ENCODE assay signal across 27 mouse cellular contexts in the genomic region with DNA sequence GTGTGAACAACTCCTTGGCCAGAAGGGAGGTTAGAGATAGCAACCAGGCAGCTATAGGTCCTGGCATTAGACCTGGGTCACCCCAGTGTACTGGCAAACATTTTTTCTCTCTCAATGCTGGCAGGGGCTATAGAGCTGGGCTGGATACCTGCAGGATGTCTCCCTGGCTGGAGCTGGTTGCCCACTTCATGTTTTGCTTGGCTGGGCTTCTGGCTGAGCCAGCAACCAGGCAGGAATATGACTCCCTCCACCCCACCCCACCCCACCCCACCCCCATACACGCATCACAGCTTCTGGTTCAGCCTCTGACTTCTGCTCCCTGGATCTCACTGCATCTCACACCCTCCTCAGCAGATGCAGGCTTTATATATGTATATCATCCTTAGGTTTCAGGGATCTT. TPM values are rescaled to one million over a fixed set of nuclear protein-coding genes. Genes with fewer than 3 reads are reported as not detected.
DNase-seq lines count a peak whose midpoint lies in the region; ATAC-seq lines count a peak whose summit lies in the region.
"Had no signal": no experiment of that assay in that cellular context is flagged by ENCODE, and none has a peak within 500 bp of the region (broad histone marks: within the 10 kb centered on the region; RNA-seq: fewer than 3 reads in every experiment).

No protein-coding gene starts in this region.

- peak overlapping the region; percentile 69; the same call in 1 of the 2 replicates for H3K27ac ChIP-seq in embryonic facial prominence, embryonic 13.5 days
- H3K27ac ChIP-seq in embryonic facial prominence, embryonic 10.5 days (replicated peaks) = no peak overlapping the region
- H3K27ac ChIP-seq in heart, embryonic 12.5 days (ENCODE audit: poor library complexity, severe bottlenecking) = no peak overlapping the region
- peak overlapping the region; percentile 40; the same call in 1 of the 2 replicates for H3K27ac ChIP-seq in limb, embryonic 15.5 days
- H3K27ac ChIP-seq in limb, embryonic 10.5 days = no peak overlapping the region
- H3K27ac ChIP-seq: heart, adult 2 months; heart, embryonic 15.5 days; hindbrain, embryonic 10.5 days; intestine, embryonic 15.5 days; left cerebral cortex, adult 2 months; liver, embryonic 15.5 days; lung, embryonic 15.5 days; midbrain, embryonic 13.5 days had no signal

- no peak overlapping the region for H3K4me3 ChIP-seq in embryonic facial prominence, embryonic 13.5 days
- no peak overlapping the region for H3K4me3 ChIP-seq in embryonic facial prominence, embryonic 10.5 days
- no peak overlapping the region for H3K4me3 ChIP-seq in heart, embryonic 12.5 days
- no peak overlapping the region for H3K4me3 ChIP-seq in limb, embryonic 15.5 days
- no peak overlapping the region for H3K4me3 ChIP-seq in limb, embryonic 10.5 days
- H3K4me3 ChIP-seq: heart, adult 2 months; heart, embryonic 15.5 days; hindbrain, embryonic 10.5 days; intestine, embryonic 15.5 days; left cerebral cortex, adult 2 months; liver, embryonic 15.5 days; lung, embryonic 15.5 days; megakaryocyte, embryonic 14.5 days; midbrain, embryonic 13.5 days had no signal

- no peaks in the 10 kb centered on the region for H3K9me3 ChIP-seq in embryonic facial prominence, embryonic 13.5 days
- no peaks in the 10 kb centered on the region for H3K9me3 ChIP-seq in embryonic facial prominence, embryonic 10.5 days
- 0 out of 2 replicates have a peak, but pooled peaks cover 2% of the 10 kb centered on the region for H3K9me3 ChIP-seq in heart, embryonic 12.5 days (replicated peaks)
- no peaks in the 10 kb centered on the region for H3K9me3 ChIP-seq in limb, embryonic 15.5 days
- H3K9me3 ChIP-seq in limb, embryonic 10.5 days (replicated peaks) = no peaks in the 10 kb centered on the region
- H3K9me3 ChIP-seq: heart, embryonic 15.5 days; hindbrain, embryonic 10.5 days; intestine, embryonic 15.5 days; liver, embryonic 15.5 days; lung, embryonic 15.5 days; midbrain, embryonic 13.5 days had no signal

- H3K27me3 ChIP-seq in embryonic facial prominence, embryonic 13.5 days = no peaks in the 10 kb centered on the region
- H3K27me3 ChIP-seq in embryonic facial prominence, embryonic 10.5 days (replicated peaks; ENCODE audit: low read depth, poor library complexity, severe bottlenecking) = no peaks in the 10 kb centered on the region
- H3K27me3 ChIP-seq in heart, embryonic 12.5 days (replicated peaks) = no peaks in the 10 kb centered on the region
- no peaks in the 10 kb centered on the region for H3K27me3 ChIP-seq in limb, embryonic 15.5 days
- H3K27me3 ChIP-seq in limb, embryonic 10.5 days (ENCODE audit: low read depth, poor library complexity, severe bottlenecking) = no peaks in the 10 kb centered on the region
- H3K27me3 ChIP-seq: heart, embryonic 15.5 days; intestine, embryonic 15.5 days; liver, embryonic 15.5 days; lung, embryonic 15.5 days; midbrain, embryonic 13.5 days had no signal

- ATAC-seq in embryonic facial prominence, embryonic 13.5 days (ENCODE audit: insufficient number of reproducible peaks, insufficient read depth, low FRiP score, low TSS enrichment, low read depth) = no peak
- peak; percentile 47; the same call in 1 of the 2 replicates for ATAC-seq in heart, embryonic 12.5 days (ENCODE audit: insufficient number of reproducible peaks, low FRiP score)
- no peak for ATAC-seq in limb, embryonic 15.5 days (ENCODE audit: insufficient number of reproducible peaks, low FRiP score, low TSS enrichment, low read depth)
- ATAC-seq: forebrain, postnatal 0 days; hindbrain, embryonic 16.5 days; intestine, embryonic 15.5 days; midbrain, embryonic 13.5 days had no signal

- no peaks in the 10 kb centered on the region for H3K36me3 ChIP-seq in embryonic facial prominence, embryonic 13.5 days
- H3K36me3 ChIP-seq in embryonic facial prominence, embryonic 10.5 days (replicated peaks) = no peaks in the 10 kb centered on the region
- H3K36me3 ChIP-seq in heart, embryonic 12.5 days = no peaks in the 10 kb centered on the region
- H3K36me3 ChIP-seq in limb, embryonic 15.5 days = no peaks in the 10 kb centered on the region
- H3K36me3 ChIP-seq in limb, embryonic 10.5 days = no peaks in the 10 kb centered on the region
- H3K36me3 ChIP-seq: heart, embryonic 15.5 days; hindbrain, embryonic 10.5 days; intestine, embryonic 15.5 days; liver, embryonic 15.5 days; lung, embryonic 15.5 days; midbrain, embryonic 13.5 days had no signal

- intact Hi-C loops in heart, postnatal 36 days (cut with DNase I) = no loop called here

- H3K9ac ChIP-seq in embryonic facial prominence, embryonic 13.5 days = no peak overlapping the region
- peak overlapping the region; percentile 39; the same call in 1 of the 2 replicates for H3K9ac ChIP-seq in heart, embryonic 12.5 days
- H3K9ac ChIP-seq in limb, embryonic 15.5 days = no peak overlapping the region
- H3K9ac ChIP-seq: forebrain, postnatal 0 days; heart, embryonic 15.5 days; intestine, embryonic 15.5 days; liver, embryonic 15.5 days; lung, embryonic 15.5 days; midbrain, embryonic 13.5 days had no signal

- peaks cover 38% of the 10 kb centered on the region for H3K4me1 ChIP-seq in embryonic facial prominence, embryonic 13.5 days
- H3K4me1 ChIP-seq in embryonic facial prominence, embryonic 10.5 days = peaks cover 14% of the 10 kb centered on the region
- peaks cover 51% of the 10 kb centered on the region for H3K4me1 ChIP-seq in heart, embryonic 12.5 days (replicated peaks)
- H3K4me1 ChIP-seq in limb, embryonic 15.5 days = peaks cover 36% of the 10 kb centered on the region
- H3K4me1 ChIP-seq in limb, embryonic 10.5 days = peaks cover 11% of the 10 kb centered on the region
- H3K4me1 ChIP-seq: liver, embryonic 15.5 days had no signal

- H3K4me2 ChIP-seq in embryonic facial prominence, embryonic 13.5 days = no peak overlapping the region
- H3K4me2 ChIP-seq in heart, embryonic 12.5 days = no peak overlapping the region
- H3K4me2 ChIP-seq in limb, embryonic 15.5 days = no peak overlapping the region
- H3K4me2 ChIP-seq: heart, embryonic 15.5 days; intestine, embryonic 15.5 days; liver, embryonic 15.5 days; lung, embryonic 15.5 days; midbrain, embryonic 13.5 days had no signal

- WGBS in embryonic facial prominence, embryonic 13.5 days = 62% methylated on average over 1 of the region's 1 CpGs
- 54% methylated on average over 1 of the region's 1 CpGs for WGBS in embryonic facial prominence, embryonic 10.5 days
- 24% methylated on average over 1 of the region's 1 CpGs for WGBS in heart, embryonic 12.5 days
- WGBS in limb, embryonic 15.5 days = 29% methylated on average over 1 of the region's 1 CpGs
- WGBS in limb, embryonic 10.5 days = 61% methylated on average over 1 of the region's 1 CpGs

- no peak for DNase-seq in embryonic facial prominence, embryonic 10.5 days (ENCODE audit: low spot score)
- no peak for DNase-seq in heart, postnatal 36 days
- DNase-seq in limb, embryonic 10.5 days (ENCODE audit: low spot score) = no peak
- no peak for DNase-seq in right cerebral cortex, postnatal 14 days
- DNase-seq: adrenal gland, postnatal 14 days; cerebellum, adult 2 months; cerebellum, postnatal 25 days; forebrain, postnatal 0 days; heart, adult 2 months; liver; lung, postnatal 36 days; right cerebral cortex, postnatal 25 days had no signal

RNA-seq across cellular contexts. Expression of a gene that starts 9.4 kb away (rescaled TPM):
- 32.9 and 38.7 TPM in 2 replicates for polyA plus RNA-seq in embryonic facial prominence, embryonic 13.5 days (2015; fragmentation: Nextera tagmentation; extraction: Ambion mirVana)
- polyA plus RNA-seq in embryonic facial prominence, embryonic 10.5 days (2016; fragmentation: Nextera tagmentation; extraction: Ambion mirVana) = 9.0 TPM in 2 replicates
- polyA plus RNA-seq in heart, embryonic 12.5 days (2016; fragmentation: Nextera tagmentation; extraction: Ambion mirVana) = 31.8 and 34.7 TPM in 2 replicates
- 10 to 100 TPM; 17.3 to 27.3 TPM for total RNA-seq in heart, postnatal 36 days (2021)
- polyA plus RNA-seq in limb, embryonic 15.5 days (2015; fragmentation: Nextera tagmentation; extraction: Ambion mirVana) = 78.4 and 83.4 TPM in 2 replicates
- 8.2 TPM in 2 replicates for polyA plus RNA-seq in limb, embryonic 10.5 days (2016; fragmentation: Nextera tagmentation; extraction: Ambion mirVana)
- total RNA-seq: monocyte, adult 5-6 weeks had no signal

RNA-seq across cellular contexts. Expression of a gene that starts 14.5 kb away (rescaled TPM):
- polyA plus RNA-seq in embryonic facial prominence, embryonic 13.5 days (2015; fragmentation: Nextera tagmentation; extraction: Ambion mirVana) = 11.4 and 13.6 TPM in 2 replicates
- 9.4 and 10.0 TPM in 2 replicates for polyA plus RNA-seq in embryonic facial prominence, embryonic 10.5 days (2016; fragmentation: Nextera tagmentation; extraction: Ambion mirVana)
- polyA plus RNA-seq in heart, embryonic 12.5 days (2016; fragmentation: Nextera tagmentation; extraction: Ambion mirVana) = 8.4 and 9.0 TPM in 2 replicates
- 1 to 10 TPM; 2.7 to 3.1 TPM for total RNA-seq in heart, postnatal 36 days (2021)
- 10.4 and 11.6 TPM in 2 replicates for polyA plus RNA-seq in limb, embryonic 15.5 days (2015; fragmentation: Nextera tagmentation; extraction: Ambion mirVana)
- 7.1 and 10.3 TPM in 2 replicates for polyA plus RNA-seq in limb, embryonic 10.5 days (2016; fragmentation: Nextera tagmentation; extraction: Ambion mirVana)

RNA-seq across cellular contexts. Expression of a gene that starts 25.8 kb away (rescaled TPM):
- 110 and 138 TPM in 2 replicates for polyA plus RNA-seq in embryonic facial prominence, embryonic 13.5 days (2015; fragmentation: Nextera tagmentation; extraction: Ambion mirVana)
- 155 and 161 TPM in 2 replicates for polyA plus RNA-seq in embryonic facial prominence, embryonic 10.5 days (2016; fragmentation: Nextera tagmentation; extraction: Ambion mirVana)
- polyA plus RNA-seq in heart, embryonic 12.5 days (2016; fragmentation: Nextera tagmentation; extraction: Ambion mirVana) = 102 and 106 TPM in 2 replicates
- 10 to 100 TPM; 36.1 to 38.7 TPM for total RNA-seq in heart, postnatal 36 days (2021)
- polyA plus RNA-seq in limb, embryonic 15.5 days (2015; fragmentation: Nextera tagmentation; extraction: Ambion mirVana) = 116 and 118 TPM in 2 replicates
- polyA plus RNA-seq in limb, embryonic 10.5 days (2016; fragmentation: Nextera tagmentation; extraction: Ambion mirVana) = 165 and 175 TPM in 2 replicates

RNA-seq across cellular contexts. Expression of a gene that starts 46.3 kb away (rescaled TPM):
- 1.3 and 10.3 TPM in 2 replicates for polyA plus RNA-seq in embryonic facial prominence, embryonic 13.5 days (2015; fragmentation: Nextera tagmentation; extraction: Ambion mirVana)
- 5.4 and 23.9 TPM in 2 replicates for polyA plus RNA-seq in embryonic facial prominence, embryonic 10.5 days (2016; fragmentation: Nextera tagmentation; extraction: Ambion mirVana)
- 5,530 and 5,941 TPM in 2 replicates for polyA plus RNA-seq in heart, embryonic 12.5 days (2016; fragmentation: Nextera tagmentation; extraction: Ambion mirVana)
- total RNA-seq in heart, postnatal 36 days (2021) = 100 to 1,000 TPM; 502 to 735 TPM
- 3.7 and 6.2 TPM in 2 replicates for polyA plus RNA-seq in limb, embryonic 15.5 days (2015; fragmentation: Nextera tagmentation; extraction: Ambion mirVana)
- polyA plus RNA-seq in limb, embryonic 10.5 days (2016; fragmentation: Nextera tagmentation; extraction: Ambion mirVana) = 6.8 and 8.0 TPM in 2 replicates
- total RNA-seq: adrenal gland, postnatal 14 days; forebrain, postnatal 0 days; layer of hippocampus, postnatal 10 days; left cerebral cortex, adult 2 months; left cerebral cortex, postnatal 36 days; monocyte, adult 5-6 weeks had no signal
- polyA plus RNA-seq: cerebellum, adult 2 months; forebrain, postnatal 0 days; hindbrain, embryonic 16.5 days had no signal

RNA-seq across cellular contexts. Expression of a gene that starts 48.8 kb away (rescaled TPM):
- polyA plus RNA-seq in embryonic facial prominence, embryonic 13.5 days (2015; fragmentation: Nextera tagmentation; extraction: Ambion mirVana) = 10.1 and 12.1 TPM in 2 replicates
- 5.1 and 5.3 TPM in 2 replicates for polyA plus RNA-seq in embryonic facial prominence, embryonic 10.5 days (2016; fragmentation: Nextera tagmentation; extraction: Ambion mirVana)
- polyA plus RNA-seq in heart, embryonic 12.5 days (2016; fragmentation: Nextera tagmentation; extraction: Ambion mirVana) = 738 and 761 TPM in 2 replicates
- 100 to 1,000 TPM; 793 to 969 TPM for total RNA-seq in heart, postnatal 36 days (2021)
- polyA plus RNA-seq in limb, embryonic 15.5 days (2015; fragmentation: Nextera tagmentation; extraction: Ambion mirVana) = 68.7 and 217 TPM in 2 replicates
- polyA plus RNA-seq in limb, embryonic 10.5 days (2016; fragmentation: Nextera tagmentation; extraction: Ambion mirVana) = 4.1 and 9.6 TPM in 2 replicates
- total RNA-seq: adrenal gland, postnatal 14 days had no signal

Comparison
In these comparisons a context has a peak if more than half of its experiments do, and no peak if none do; other contexts are left out.
1. H3K27ac ChIP-seq: peak in embryonic facial prominence, embryonic 13.5 days (single experiment) and limb, embryonic 15.5 days (single experiment); none in embryonic facial prominence, embryonic 10.5 days (single experiment), heart, embryonic 12.5 days (single experiment) and limb, embryonic 10.5 days (single experiment).